Mouse (Mus musculus) spleen, postnatal 10 days (tissue): ENCODE results near the gene Kif16b.

Source experiments
- DNase-seq, 2 experiments: peaks; one replicate each; pipeline ENCODE4 v3.0.0; 2021 to 2022; ENCODE audit warnings: low spot score in 2 of 2

Gene Kif16b

DNA sequence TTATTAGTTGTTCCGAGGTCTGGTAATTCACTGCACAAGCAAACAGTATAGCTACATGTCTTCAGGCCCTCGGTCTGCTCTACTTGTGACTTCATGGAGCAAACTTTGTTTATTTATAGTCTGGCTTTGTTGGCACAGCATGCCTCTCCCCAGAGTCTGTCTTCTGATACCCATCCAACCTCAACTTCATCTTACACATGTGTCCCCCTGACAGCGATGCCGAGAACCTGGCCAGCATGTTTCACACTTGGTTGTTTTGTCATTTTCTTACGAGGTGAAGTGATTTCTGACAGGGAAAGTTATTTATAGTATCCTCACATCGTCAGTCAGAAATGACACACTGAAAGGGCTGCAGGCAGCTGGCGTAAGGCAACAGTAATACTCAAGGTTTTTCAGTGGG lies 249.7 kb downstream of the Kif16b start:
- DNase-seq: no peak

- no peak for DNase-seq
Measured at GRCm38 (mm10) chr2:142648023-142648453, 253.3 kb downstream of the Kif16b start.

DNA sequence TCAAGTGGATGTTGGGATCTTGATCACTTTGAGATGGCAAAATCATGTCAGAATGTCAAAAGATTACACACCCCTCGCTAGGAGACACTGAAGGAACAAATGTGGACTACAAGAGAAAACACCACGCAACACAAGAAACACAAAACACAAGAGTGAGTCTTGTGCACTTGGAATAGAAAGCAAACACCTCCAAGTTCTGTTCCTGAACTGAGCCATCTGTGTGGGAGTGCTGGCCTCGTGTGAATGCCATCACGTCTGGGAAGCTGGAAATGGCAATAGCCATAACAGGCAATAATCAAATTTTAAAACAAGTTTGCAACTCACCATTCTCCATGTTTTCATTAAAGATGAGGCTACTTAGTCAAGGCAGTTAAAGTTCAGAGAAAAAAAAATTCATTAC lies 254.5 kb downstream of the Kif16b start:
- DNase-seq: no peak

- no peak for DNase-seq
Measured at GRCm38 (mm10) chr2:142641766-142642165, 259.6 kb downstream of the Kif16b start.

GRCm38 (mm10) chr2:142635606-142636304 lies 265.6 kb downstream of the Kif16b start:
- DNase-seq: no peak

DNA sequence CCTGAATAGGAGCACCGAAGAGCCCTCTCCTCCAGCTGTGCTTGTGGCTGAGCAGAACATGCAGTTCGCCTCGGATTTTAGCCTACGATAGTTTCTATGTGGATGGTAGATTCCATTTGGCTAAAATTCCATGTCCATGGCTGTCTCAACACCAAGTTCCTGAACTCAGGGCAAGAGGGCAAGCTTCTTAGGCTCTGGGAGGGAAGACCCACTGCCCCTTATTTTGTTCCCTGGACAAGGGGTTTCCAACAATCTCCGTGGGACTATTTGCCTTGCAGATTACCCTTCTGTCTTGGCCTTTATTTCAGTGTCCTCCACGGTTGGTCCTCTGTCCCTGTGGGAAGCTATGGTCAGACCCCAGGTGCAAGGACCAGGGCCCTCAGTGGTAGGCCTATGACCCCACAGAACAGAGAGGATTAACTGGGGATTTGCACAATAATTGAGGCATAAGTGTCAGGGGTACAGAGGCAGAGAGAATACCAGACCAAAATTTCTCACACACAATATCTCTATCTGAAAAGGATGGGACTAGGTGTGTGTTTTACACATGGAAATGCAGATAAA lies 267.3 kb downstream of the Kif16b start:
- no peak for DNase-seq

DNA sequence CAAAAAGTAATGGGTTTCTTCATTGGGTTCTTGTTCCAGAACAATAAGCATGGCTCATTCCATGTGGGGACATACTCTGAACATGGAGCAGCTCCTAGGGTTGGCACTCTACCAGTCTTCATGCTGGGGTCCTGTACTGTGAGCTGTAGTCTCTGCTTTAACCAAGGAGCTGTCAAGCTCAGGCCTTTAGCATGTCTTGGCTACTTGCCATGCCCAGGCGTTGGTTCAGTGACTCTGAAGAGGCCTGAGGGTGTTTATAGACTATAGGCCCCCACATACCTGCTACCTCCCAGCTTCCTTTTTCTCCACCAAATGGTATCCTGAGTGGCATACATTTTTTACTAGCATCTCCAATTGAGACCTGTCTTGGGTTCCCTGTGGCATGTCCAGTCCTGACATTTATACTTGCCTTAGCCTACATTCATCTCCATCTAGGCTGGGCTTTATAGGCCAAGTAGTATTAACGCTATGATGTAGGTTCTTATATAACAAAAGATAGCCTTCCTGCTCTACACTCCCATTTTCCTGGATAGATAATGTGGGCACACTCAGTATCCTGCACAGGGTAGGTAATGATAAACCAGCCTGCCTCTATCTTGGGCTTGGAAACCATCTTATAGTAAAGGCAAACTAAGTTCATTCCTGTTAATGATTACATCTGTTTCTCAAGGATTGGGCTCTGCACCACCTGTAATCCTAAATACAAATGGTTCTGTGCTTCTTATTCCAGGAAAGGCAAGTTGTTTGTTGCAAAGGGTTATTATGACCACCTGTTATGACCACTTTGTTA lies 271.6 kb downstream of the Kif16b start:
- DNase-seq: no peak

- DNase-seq: no peak
Measured at GRCm38 (mm10) chr2:142625756-142626155, 275.6 kb downstream of the Kif16b start.

GRCm38 (mm10) chr2:142625101-142625500 lies 276.2 kb downstream of the Kif16b start:
- DNase-seq: no peak

- DNase-seq: no peak
Measured at GRCm38 (mm10) chr2:142624254-142624653, 277.1 kb downstream of the Kif16b start.

GRCm38 (mm10) chr2:142621152-142621551 lies 280.2 kb downstream of the Kif16b start:
- no peak for DNase-seq

GRCm38 (mm10) chr2:142619926-142620325 lies 281.4 kb downstream of the Kif16b start:
- no peak for DNase-seq

DNA sequence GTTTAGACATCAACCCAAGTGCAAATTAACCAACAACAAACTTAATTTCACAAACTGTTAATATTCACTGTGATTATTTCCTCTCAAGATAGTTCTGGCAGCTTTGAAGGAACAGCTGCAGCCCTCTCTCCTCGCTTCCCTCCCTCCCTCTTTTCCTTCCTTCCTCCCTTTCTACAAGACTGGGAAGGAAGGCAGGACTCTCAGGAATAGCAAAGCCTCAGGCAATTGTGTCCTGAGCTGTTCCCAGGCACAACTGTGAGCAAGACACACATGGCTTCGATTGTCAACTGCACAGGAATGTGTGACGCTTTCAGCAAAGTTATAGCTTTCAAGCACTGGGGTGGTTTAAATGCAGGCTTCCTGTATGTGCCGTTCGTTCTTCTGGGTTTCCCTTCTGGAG lies 286.8 kb downstream of the Kif16b start:
- no peak for DNase-seq

- no peak for DNase-seq
Measured at GRCm38 (mm10) chr2:142612359-142612953, 288.9 kb downstream of the Kif16b start.

- peak in 1 of 2 experiments; percentile 65 for DNase-seq
Measured at GRCm38 (mm10) chr2:142611113-142611512, 290.2 kb downstream of the Kif16b start.

DNA sequence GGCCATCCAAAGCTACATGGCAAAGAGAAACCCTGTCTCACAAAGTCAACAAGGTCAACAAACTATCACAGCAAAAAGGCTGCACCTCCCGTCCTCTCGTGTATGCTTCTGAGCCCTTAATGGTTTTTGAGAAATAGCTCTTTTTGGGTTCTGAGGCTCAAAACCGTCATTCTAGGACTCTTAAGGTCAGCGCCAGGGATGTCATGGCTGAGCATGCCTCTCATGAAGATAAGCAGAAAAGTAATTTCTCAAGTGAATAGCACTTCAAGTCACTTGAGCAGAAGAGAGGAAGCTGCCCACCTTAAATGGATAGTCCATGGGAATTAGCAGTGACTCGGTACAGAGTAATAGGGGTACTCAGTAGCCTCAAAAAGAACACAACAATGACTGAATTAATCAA lies 291.1 kb downstream of the Kif16b start:
- no peak for DNase-seq

GRCm38 (mm10) chr2:142608778-142609177 lies 292.6 kb downstream of the Kif16b start:
- no peak for DNase-seq

DNA sequence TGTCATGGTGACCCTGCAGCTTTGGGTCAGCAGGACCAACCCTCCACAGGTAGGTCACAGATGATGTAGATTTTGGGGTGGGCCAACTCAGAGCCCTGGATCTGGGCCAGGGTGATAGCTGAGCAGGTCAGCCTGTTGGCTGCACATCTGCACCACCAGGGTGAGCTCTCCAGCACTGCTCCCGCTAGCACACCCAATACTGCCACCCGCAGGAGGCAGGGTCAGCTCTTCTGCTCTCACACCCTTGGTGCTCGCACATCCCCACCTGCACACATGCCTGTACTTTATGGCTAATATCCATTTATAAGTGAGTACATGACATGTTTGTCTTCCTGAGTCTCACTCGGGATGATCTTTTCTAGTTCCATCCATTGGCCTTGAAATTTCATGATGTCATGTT lies 296.6 kb downstream of the Kif16b start:
- DNase-seq: no peak

- no peak for DNase-seq
Measured at GRCm38 (mm10) chr2:142603210-142603609, 298.1 kb downstream of the Kif16b start.

DNA sequence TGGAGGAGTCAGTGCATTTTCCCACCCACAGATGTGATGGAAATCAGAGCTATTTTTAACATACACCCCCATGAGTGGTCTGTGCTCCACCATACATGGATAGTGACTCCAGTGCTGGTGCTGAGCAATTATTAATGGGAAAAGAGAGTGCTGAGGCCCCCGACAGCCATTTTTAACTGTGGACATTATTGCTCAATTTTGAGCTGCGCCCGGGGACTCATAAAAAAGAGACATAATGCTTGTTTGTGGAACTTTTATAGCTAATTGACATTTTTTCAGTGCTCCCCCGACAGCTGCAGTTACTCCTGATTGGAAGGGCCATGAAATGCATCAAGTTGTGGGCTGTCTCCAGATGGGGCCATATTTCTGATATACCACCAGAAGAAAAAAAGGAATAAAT lies 302.1 kb downstream of the Kif16b start:
- DNase-seq: no peak

GRCm38 (mm10) chr2:142596176-142597170 lies 304.9 kb downstream of the Kif16b start:
- no peak for DNase-seq
